Mouse (Mus musculus) A20 (cell line): ENCODE results near the gene Hist1h2ah.

Source experiments
- DNase-seq: peaks from one replicate; pipeline ENCODE4 v3.0.0-alpha.2; 2011; ENCODE audit warnings: low read depth, low spot score

Gene Hist1h2ah

DNA sequence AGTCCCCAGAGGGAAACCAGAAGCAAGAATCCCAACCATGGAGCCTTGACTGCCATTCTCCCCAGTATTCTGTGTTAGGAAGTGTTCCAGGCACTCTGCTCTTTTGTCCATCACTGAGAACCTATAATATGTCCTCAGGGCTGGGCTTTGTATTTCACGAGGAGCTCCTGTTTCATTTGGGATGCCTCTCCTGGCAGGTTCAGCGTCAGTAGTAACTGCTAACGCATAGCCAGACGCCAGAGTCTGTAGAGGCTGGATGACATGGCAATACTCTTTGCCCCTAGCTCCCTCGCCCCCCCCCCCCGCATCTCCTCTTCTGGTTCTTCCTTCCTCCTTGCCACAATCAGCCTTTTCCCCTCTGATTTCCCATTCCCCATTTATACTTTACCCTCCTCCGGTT, 25.7 kb downstream of the Hist1h2ah start, which contains the start of gene Prss16:
Gene Prss16 (minus strand): TSS at position 101 of the 400 bp plus-strand sequence.
- no peak for DNase-seq

DNA sequence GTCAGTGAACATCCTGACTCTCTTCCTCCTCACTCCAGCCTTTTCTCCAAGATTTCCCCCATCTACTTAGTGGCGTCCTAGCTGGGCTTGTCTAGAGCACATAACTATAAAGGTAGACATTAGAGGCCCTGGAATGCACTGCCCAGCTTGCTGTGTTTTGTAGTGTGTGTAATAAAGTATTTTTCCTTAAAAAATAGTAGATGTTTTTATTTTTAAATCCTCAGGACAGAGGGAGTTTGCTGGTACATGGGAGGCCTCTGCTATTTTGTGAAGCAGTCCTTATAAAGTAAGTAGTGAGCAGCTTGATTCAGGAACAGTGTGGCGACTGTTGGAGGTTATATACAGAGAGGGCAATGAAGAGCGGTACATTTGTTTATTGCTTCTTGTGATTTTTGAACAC, 26.7 kb downstream of the Hist1h2ah start:
- no peak for DNase-seq

DNA sequence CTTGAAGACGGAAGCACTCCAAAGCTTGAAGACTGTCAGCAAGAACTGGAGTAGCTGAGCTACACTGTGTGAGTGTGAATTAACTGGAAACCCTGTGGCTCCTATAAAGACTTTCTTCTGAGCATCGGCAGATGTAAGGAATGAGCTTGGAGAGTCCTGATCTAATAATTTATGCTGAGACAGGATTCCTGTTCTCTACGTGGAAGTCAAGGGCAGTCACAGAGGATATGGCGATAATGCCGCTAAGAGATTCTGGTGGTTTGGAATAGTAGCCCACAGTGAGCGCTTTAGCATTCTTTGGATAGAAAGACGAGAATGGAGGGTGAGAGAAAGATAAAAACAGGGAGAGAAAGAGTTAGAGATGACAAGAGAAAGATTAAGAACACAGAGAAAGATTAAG, 27.5 kb downstream of the Hist1h2ah start:
- no peak for DNase-seq

DNA sequence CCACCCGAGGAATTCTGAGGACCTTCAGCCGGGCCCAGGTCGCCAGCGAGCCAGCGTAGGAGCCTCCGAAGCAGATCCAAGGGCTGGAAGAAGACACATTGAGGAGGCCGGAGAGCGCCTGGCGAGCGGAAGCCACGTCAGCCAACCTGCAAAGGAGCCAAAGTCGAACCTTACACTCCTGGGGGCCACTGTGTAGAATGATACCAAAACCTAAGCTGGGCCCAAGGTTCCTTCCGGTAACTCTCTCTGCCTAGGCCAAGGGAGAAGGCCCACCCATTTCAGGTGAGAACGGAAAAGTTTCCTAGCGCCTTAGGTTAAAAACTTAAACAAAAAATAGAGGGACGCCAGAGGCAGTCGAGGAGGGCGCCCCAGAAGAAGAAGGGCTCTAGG, 28.3 kb downstream of the Hist1h2ah start:
- DNase-seq = no peak

DNA sequence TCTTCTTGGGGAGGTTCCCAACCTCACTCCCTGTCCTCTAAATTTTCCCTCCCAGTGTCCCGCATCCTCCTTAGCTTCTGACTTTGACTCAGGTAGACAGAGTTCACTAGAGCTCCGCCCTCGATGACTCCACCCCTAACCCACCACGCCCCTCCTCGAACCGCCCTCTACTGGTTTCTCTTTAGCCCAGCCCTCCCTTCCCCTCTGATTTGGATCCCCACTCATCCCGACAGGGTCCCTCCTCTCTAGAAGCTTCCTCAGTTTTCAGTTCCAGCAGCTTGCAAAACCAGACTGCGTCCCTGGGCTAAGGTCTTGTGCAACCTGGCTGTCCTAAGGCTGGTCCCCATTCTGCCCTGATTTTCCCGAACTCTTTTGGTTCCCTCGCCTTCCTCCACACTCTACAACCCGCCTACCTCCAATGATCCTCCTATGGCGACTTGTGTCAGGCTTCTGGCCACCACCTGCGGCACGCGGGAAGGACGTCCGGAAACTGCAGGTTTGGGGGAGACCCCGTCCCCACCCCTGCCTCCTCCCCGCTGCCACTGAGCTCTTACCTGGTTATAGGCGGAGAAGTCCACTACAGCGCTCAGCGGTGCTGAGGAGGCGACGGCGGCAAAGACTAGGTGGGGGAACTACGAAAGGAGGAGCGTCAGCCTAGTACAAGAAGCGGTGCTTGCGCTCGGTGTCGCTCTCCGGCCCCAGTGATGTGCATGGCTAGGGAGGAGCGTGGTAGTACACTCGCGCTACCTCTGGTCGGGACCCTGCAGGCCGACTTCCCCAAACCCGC, 28.8 kb downstream of the Hist1h2ah start:
- peak; percentile 92 for DNase-seq

DNA sequence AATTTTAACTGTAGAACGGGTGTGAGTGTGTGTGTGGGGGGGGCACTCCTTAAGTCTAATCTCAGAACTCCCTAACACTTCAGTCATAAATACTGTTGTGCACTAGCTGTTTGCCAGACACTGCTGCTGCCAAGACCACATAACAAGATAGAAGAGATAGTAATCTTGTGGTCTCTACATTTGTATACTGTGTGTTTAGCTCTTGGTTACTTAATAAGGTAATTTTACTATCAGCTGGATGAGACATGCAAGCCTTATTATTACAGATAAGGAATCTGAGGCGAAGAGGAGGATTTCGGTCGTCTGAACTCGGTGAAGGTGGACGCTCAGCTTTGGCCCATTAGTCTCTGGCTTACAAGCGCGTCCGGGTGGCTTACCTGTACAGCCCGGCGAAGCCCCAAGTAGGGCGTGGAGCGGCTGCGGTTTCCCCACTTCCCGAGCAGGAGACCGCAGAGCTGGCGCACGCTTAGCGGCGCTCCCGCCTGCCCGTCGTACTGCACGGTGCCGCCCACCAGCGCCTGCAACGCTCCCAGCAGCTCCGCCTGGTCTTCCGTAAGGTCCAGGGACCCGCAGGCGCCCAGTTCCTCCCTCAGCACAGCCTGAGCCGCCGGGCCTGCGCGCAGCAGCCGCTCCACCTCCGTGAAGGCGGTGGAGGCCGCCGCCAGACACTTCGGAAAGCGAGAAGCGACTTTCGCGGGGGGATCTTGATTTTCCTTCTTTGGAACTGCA, 29.6 kb downstream of the Hist1h2ah start:
- DNase-seq = peak; percentile 88

DNA sequence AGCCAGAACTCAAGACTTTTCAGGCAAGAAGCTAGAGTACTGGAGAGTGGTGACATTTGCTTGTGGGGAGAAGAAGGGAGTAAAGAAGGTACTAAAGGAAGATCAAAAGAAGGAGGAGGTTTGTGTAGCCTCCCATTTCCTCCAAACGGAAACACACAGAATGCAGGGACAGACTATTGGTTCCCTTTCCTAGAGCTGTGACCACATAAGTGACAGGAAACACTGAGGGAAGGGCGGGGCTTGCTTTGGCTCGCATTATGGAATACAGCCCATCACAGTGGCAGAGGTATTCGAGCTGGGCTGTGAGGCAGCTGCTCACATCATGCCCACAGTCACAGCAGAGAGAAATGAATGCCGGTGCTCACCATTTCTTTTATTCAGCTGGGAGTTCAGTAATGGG, 33.5 kb downstream of the Hist1h2ah start:
- DNase-seq = no peak

DNA sequence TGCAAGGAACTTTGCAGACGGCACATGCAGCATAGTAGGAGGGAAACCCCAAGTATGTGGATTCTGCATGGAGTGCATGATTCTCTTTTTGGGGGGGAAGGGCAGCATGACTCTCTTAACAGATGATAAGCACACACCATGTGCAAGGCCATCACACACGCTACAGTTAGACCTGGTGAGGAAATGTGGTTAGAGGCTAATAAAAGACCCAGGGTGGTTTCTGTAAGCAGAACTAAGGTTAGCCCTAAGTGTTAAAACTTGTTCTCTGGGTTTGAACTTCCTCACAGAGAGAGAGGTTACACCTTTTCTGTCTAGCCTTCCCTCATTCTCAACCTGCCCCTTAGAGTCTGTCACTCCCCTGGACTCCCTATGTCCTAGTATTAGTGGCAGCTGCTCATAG, 34.0 kb downstream of the Hist1h2ah start:
- no peak for DNase-seq

DNA sequence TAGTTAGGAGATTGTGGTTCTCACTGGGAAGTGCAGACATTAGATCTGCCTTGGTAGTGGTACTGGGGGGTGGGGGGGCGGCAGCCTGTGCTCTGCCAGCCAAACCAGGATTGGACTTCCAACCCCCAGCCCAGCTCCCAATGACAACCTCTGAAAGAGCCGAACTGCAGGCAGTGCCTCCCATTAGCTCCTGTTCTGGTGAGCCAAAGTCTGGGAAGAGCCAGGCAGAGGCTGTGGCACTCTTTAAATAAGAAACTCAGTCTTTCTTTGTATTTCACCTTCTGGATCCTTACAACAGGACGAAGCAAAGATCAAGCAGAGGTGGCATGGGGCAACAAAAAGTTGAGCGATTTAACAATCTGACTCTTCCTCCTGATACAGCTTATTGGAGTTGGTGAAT, 36.2 kb downstream of the Hist1h2ah start:
- no peak for DNase-seq

DNA sequence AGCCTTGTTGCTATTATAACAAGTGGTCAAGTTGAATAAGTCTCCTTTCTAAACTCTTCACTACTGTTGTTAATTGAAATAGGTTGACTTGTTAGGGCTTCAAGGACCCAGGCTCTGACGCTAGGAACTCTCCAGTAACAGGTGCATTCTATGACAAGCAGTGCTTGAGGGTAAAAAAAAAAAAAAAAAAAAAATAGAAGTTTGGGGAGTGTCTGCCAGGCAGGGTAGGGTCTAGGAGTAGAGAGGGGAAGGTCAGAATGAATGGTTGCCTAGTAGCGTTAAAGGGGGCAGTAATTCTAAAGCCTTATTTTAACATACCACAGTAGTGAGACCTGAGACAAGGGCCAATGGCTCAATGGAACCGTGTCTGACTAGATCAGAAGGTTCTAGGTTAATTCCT, 37.0 kb downstream of the Hist1h2ah start:
- DNase-seq = no peak

DNA sequence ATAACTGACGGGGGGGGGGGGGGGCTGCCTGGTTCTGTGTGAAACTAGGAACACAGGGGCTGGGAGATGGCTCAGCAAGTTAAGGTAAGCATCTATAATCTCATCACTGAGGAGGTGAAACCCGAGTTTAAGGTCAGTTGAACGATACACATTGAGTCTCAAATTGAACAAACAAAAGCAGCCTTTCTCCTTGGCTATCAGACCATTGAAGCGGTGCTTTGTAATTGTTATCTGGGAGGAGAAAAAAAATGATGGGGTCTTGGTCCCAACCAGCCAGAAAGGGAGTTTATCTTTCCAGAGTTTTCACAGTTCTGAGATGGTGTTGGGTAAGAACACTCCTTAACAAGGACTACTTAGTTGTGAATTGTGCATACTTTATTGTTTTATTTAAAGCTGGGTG, 37.5 kb downstream of the Hist1h2ah start:
- DNase-seq = no peak

DNA sequence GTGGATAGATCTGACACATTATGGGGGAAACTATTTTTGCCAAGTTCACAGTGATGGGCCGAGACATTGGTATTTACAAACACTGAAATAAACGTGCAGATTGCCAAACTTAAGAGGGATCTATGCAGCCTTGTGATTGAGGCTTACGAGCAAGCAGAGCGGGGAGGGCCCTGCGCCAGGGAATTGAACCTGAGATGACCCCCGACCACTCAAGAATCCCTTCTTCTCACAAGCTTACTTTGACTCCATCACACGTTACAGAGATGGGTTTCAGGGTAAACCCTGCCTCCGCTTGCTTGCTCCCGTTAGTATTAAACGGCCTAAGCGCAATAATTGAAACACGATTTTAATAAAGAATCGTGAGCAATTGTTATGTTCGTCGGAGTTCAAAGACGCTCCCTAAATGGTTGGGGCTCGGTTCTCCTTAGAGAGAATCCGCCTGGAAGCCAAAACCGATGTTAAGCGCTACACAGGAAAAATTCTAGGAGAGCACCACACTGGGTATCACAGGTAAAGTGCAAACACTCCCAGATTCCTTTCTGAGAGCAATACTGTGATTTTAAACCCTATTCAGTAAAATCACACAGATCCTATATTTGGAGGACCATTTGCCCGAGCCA, 38.1 kb downstream of the Hist1h2ah start:
- no peak for DNase-seq

DNA sequence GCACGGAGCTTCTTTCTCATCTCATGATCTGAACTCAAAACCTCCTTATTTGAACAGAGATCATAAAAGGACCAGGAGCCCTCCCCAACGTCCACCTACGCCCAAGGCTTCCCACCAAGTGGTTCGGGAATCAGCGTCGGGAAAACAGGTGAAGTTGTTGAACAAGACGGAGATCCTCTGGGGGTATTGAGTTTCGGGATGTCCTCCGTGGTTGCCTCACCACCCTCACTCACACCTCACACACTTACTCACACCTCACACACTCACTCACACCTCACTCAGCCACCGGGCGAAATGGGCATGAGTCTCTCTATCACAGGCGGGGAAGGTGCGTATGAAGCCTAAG, 38.6 kb downstream of the Hist1h2ah start:
- DNase-seq = no peak

DNA sequence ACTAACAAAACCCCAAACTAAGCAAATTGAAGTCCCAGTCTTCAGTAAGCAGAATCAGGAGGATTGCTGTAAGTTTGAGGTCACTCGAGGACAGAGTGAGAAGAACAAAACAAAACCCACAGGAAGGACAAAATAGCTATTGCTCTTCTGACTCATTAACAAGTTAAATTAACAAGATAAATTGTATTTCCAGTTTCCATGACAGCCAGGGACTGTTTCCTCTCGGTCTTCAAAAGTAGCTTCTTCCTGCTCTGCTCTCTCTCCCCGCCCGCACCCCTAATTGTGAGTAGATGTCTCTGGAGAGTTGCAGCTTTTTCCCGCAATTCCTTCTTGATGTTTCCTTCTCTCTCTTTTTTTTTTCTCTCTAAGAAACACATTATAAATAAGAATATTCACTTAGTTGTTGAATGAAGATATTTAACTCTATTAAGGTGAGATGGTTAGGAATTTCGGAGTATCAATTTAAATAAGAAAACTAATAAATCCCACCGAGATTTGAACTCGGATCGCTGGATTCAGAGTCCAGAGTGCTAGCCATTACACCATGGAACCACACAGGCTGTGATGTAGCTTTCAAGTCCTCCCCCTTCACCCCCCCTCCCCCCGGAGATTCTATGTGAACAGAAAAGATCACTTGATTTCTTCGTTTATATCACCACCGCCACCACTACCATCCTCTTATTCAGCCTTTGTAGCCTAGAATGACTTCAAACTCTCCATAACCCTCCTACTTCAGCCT, 39.1 kb downstream of the Hist1h2ah start:
- peak; percentile 79 for DNase-seq

DNA sequence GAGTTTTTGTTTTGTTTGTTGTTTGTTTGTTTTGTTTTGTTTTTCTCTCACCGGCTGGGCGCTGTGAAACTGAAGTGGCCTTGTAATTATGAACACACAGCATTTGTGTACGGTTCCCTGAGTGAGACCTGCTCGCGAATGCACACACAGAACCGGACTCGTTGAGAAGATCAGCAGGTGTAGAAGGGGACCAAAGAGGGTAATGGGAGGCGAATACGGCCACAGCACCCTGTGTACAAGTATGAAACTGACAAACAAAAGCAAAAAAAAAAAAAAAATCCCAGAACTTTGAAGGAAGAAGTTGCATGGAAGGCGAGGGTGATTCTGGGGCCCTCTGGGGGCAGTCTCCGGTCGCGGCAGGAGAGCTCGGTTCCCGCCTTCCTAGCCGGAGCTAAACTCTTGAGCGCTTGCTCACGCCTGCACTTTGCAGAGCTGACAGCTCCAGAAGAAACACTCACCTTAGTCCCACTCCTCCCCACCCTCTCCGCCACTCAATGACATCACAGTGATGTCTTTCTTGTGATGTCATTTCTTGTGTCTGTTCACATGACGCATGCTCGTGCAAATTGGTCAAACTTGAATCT, 39.9 kb downstream of the Hist1h2ah start:
- DNase-seq = peak; percentile 86

DNA sequence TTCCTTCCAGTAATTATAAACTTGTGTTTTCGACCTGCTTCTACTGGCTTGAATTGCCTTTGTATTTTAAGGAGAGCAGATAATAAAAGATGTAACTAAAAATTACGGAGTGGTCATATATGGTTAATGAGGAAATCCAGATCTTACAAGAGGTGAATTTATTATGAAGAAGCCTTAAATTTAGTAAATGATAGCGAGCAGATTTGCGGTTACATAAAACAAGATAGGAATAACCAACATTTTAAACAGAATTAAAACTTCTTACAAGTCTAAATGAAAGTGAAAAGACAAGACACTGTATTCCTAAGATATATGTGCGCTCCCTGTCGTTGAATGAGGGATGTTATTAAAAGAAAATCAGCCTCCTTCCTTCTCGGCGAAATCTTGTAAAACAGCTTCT, 40.5 kb downstream of the Hist1h2ah start:
- no peak for DNase-seq

DNA sequence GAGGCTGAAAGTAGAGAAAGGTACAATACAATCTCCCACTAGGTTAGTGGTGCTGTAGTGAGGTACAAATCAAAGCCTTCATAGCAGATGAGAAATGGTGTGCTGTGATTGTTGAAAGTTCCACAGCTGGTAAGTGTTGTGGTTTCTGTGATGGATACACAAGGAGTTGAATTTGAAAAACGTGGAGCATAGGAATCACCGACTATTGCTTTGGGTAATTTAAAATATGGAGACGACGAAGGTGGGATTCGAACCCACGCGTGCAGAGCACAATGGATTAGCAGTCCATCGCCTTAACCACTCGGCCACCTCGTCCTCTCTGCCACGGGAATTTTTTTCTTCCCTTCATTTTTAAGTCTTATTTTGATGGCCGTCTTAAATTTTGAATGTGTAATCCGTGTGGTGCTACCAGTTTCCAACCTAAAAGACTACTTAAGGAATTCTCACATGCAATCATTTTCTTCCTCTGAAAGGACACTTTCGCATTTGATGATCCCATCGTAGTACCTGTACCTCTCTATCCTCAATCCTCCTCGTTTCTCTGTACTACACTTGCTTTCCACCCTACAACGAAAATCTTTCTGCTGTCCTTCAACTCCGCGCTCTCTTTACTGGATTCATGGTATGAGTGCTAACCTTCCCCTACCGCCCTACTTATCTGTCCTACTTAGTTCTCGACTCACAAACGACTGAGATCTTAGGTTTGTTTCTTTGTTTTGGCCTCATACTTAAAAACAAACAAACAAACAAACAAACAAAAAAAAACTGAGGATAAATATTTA, 41.2 kb downstream of the Hist1h2ah start:
- peak; percentile 72 for DNase-seq

DNA sequence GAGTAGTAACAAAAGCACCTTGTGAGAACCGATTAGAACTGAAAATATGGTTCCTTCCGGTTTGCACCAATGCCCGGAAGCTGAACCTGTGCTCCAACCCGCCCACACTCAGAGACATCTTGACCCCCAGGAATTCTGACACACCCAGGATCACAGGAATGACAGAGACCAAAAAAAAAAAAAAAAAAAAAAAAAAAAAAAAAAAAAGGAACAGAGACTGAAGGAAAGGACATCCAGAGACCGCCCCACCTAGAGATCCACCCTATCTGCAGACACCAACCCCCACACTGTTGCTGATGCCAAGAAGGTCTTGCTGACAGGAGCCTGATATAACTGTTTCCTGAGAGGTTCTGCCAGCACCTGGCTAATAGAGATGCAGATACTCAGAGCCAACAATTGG, 42.8 kb downstream of the Hist1h2ah start:
- DNase-seq = no peak
